Mouse (Mus musculus): ENCODE measurements around the gene Pi4kb. TPM values are rescaled to one million over a fixed set of nuclear protein-coding genes. Genes with fewer than 3 reads are reported as not detected.
"Not testable (repeated sequence)": the region's sequence is repeated elsewhere in the genome, so short reads cannot be mapped to it uniquely, and the experiment has no call there.

Pi4kb gene
- polyA plus RNA-seq (2015; fragmentation: Nextera tagmentation; extraction: Ambion mirVana) = 26.8 and 29.1 TPM in 2 replicates

DNA sequence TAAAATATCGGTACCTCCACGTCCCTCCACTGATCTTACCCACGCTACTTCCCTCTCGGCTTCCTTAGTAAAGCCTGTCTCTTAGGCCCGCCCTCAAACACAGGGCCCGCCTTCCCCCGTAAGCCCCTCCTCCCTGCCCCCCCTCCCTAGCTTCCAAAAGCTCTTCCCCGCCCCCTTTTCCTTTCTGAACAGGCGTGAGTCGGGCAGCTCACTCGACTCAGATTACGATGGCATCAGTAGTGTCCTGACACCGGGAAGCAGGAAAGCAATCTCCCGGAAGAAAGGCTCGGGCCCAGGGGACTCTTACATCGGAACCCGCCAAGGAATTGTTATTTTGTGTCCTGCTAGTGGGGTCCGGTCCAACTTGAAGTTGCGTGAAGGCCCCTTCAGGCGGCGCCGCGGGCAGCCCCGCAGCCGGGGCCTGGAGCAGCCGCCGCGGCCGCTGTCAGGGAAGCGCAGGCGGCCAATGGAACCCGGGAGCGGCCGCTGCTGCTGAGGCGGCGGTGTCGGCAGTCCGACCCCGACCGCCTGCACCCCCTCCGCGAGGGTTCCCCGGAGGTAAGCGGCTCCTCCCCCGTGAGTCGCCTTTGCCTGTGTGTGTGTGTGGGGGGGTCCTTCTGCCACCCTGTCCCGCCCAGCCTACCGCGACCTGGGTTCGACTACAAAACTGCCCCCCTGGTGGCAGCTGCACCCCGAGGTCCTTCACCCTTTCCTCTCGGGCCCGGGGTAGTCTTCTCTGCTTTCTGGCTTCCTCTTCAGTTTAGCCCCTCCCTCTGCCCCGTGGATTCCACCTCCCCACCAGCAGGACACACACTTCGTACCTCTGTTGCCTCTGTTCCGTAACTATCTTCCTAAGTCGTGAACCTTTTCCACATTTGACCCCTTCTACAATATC, at the start of gene Pi4kb:
Pi4kb (plus strand) TSS at position 204 of the 895 bp plus-strand sequence.
- WGBS = under 1% methylated on average over 53 of the region's 57 CpGs
- Histone ChIP-seq H3K27me3 (no peaks in the 10 kb centered on the region), H3K9me3 (no peaks in the 10 kb centered on the region), H3K4me1 (peaks cover 18% of the 10 kb centered on the region), H3K4me2 (peak within 1 kb of the TSS; percentile 63), H3K27ac (peak within 1 kb of the TSS; percentile 94), H3K36me3 (peaks cover 6% of the 10 kb centered on the region), H3K4me3 (peak within 1 kb of the TSS; percentile 94), H3K9ac (peak within 1 kb of the TSS; percentile 97)
- peak; percentile 90 for ATAC-seq (ENCODE audit: insufficient number of reproducible peaks, low FRiP score, low TSS enrichment, low read depth)

DNA sequence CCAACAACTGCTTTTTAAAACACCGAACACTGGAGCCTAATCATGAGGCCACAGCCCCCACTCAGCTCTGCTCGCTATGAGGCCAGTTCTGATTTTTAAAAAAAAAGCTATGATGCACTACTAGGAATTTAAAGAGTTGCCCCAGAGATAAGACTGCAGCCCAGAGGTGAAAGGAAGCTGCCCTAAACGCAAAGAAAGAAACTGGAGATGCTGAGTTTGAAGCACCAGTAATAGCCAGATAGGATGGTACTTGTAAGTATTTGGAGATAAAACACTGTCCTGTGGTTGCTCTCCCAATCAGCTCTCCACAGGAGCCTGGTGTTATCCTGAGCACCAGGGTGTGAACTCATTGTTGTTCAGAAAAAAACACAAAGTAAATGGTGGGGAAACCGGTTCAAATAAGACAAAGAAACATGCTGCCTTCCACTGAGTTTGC, 48.2 kb upstream of the Pi4kb start:
- not testable (repeated sequence) for ATAC-seq (ENCODE audit: insufficient number of reproducible peaks, low FRiP score, low TSS enrichment, low read depth); H3K9ac ChIP-seq; H3K4me1 ChIP-seq; H3K4me3 ChIP-seq; H3K4me2 ChIP-seq; H3K27me3 ChIP-seq; H3K36me3 ChIP-seq; H3K9me3 ChIP-seq; H3K27ac ChIP-seq
- WGBS = 52% methylated on average over 4 of the region's 4 CpGs

GRCm38 (mm10) chr3:94928979-94929378, 45.6 kb upstream of the Pi4kb start:
- not testable (repeated sequence) for H3K27me3 ChIP-seq; ATAC-seq (ENCODE audit: insufficient number of reproducible peaks, low FRiP score, low TSS enrichment, low read depth); H3K27ac ChIP-seq; H3K36me3 ChIP-seq; H3K4me2 ChIP-seq; H3K9ac ChIP-seq; H3K4me3 ChIP-seq; H3K9me3 ChIP-seq
- peaks cover 11% of the 10 kb centered on the region for H3K4me1 ChIP-seq
- 89% methylated on average over 4 of the region's 4 CpGs for WGBS

DNA sequence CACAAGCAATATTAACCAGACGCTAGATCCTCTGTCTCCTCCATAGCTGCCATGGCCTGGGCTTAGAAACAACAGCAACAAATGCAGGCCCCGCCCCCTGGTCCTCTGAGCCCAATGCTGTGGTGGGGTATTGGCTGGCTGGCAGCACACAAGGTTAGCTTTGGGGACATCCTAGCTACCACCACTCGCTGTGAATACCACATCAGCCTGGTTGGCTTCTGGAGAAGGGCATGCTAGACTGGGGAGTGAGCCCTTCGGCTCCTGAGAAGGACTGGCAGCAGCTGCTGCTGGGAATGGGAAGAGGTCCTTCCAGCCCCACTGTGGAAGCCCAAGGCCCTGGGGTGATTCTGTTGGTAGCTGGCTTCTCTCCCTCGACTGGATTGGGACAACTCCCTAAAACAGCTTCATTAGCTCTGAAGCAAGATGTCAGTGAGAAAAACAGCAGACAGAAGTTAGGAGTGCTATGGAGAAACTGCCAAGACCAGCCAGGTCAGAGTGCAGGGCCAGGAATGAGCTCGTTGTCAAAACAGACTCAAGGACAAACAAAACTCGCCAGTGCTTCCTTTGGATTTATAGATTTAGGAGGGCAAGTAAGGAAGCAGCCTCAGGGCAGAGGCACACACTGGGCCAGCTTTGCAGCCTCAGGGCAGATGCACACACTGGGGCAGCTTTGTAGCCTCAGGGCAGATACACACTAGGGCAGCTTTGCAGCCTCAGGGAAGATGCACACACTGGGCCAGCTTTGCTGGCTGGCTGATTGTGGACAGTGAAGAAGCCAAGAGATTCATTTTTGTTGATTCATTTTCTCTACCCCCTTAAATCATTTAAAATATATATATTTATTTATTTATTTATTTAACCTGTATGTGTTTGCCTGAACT, 43.9 kb upstream of the Pi4kb start:
- H3K4me1 ChIP-seq = peaks cover 11% of the 10 kb centered on the region
- ATAC-seq (ENCODE audit: insufficient number of reproducible peaks, low FRiP score, low TSS enrichment, low read depth); H3K36me3 ChIP-seq; H3K4me3 ChIP-seq; H3K9me3 ChIP-seq; H3K27me3 ChIP-seq; H3K4me2 ChIP-seq; H3K9ac ChIP-seq; H3K27ac ChIP-seq: not testable (repeated sequence)
- WGBS = 49% methylated on average over 7 of the region's 7 CpGs

- not testable (repeated sequence) for H3K4me2 ChIP-seq; H3K4me3 ChIP-seq; ATAC-seq (ENCODE audit: insufficient number of reproducible peaks, low FRiP score, low TSS enrichment, low read depth); H3K36me3 ChIP-seq; H3K27me3 ChIP-seq; H3K27ac ChIP-seq; H3K9ac ChIP-seq; H3K9me3 ChIP-seq
- WGBS = 75% methylated on average over 10 of the region's 10 CpGs
- H3K4me1 ChIP-seq = peaks cover 11% of the 10 kb centered on the region
Observed at GRCm38 (mm10) chr3:94931427-94932082, 43.0 kb upstream of the Pi4kb start.

DNA sequence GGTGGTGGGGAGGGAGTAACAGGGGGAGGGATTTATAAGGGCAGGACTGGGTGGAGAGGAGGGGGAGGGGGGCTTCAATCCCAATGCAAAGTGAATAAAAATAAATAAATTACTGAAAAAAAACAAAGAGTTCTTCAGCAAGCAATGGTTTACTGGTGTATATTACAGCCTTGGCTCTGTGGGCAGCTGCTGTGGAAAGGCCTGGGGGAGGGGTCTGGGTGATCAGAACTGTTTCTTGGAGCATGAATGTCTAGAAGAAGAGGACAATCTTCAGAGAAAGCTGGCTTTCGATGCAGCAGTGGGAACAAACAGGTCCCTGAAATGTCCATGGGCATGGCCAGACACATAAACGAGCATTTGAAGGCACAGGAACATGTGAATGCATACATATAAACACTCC, 42.3 kb upstream of the Pi4kb start:
- not testable (repeated sequence) for ATAC-seq (ENCODE audit: insufficient number of reproducible peaks, low FRiP score, low TSS enrichment, low read depth); H3K4me3 ChIP-seq; H3K36me3 ChIP-seq; H3K9ac ChIP-seq; H3K27me3 ChIP-seq; H3K9me3 ChIP-seq
- WGBS = 40% methylated on average over 2 of the region's 2 CpGs
- H3K27ac ChIP-seq = peak overlapping the region; percentile 84
- peak overlapping the region; percentile 54; the same call in 1 of the 2 replicates for H3K4me2 ChIP-seq
- H3K4me1 ChIP-seq = peaks cover 11% of the 10 kb centered on the region

GRCm38 (mm10) chr3:94932809-94933564, 41.5 kb upstream of the Pi4kb start, which contains the start of gene Selenbp1:
Gene Selenbp1 (plus strand): TSS chr3:94933056.
- ATAC-seq (ENCODE audit: insufficient number of reproducible peaks, low FRiP score, low TSS enrichment, low read depth) = peak; percentile 85
- Histone ChIP-seq H3K9ac (no peak within 1 kb of the TSS), H3K36me3 (no peaks in the 10 kb centered on the region), H3K9me3 (no peaks in the 10 kb centered on the region), H3K27ac (peak within 1 kb of the TSS; percentile 84), H3K27me3 (no peaks in the 10 kb centered on the region), H3K4me2 (peak within 1 kb of the TSS; percentile 54), H3K4me1 (peaks cover 11% of the 10 kb centered on the region), H3K4me3 (peak within 1 kb of the TSS; percentile 35)
- 7% methylated on average over 16 of the region's 16 CpGs for WGBS

- ATAC-seq (ENCODE audit: insufficient number of reproducible peaks, low FRiP score, low TSS enrichment, low read depth); H3K36me3 ChIP-seq; H3K9ac ChIP-seq; H3K27me3 ChIP-seq; H3K9me3 ChIP-seq; H3K27ac ChIP-seq; H3K4me3 ChIP-seq; H3K4me2 ChIP-seq: not testable (repeated sequence)
- WGBS = no CpG with 5 or more reads among the region's 2 CpGs
- H3K4me1 ChIP-seq = peaks cover 11% of the 10 kb centered on the region
Observed at GRCm38 (mm10) chr3:94933604-94934003, 40.9 kb upstream of the Pi4kb start.

DNA sequence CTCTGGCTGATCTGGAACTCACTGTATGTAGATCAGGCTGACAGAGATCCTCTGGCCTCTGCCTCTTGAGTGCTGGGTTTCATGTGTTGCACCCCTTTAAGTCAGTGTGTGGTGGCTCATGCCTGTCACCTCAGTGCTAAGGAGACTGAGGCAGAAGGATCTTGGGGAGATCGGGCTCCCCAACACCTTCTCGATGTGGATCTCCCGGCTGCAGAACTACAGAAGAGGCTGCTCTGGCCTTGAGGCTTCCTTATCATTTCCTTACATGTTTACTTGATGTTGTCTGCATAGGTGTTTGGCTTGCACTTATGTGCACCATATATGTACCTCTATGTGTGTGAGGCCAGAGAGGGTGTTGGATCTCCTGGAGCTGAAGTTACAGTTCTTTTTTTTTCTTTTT, 40.0 kb upstream of the Pi4kb start:
- not testable (repeated sequence) for H3K4me2 ChIP-seq; H3K27ac ChIP-seq; ATAC-seq (ENCODE audit: insufficient number of reproducible peaks, low FRiP score, low TSS enrichment, low read depth)

DNA sequence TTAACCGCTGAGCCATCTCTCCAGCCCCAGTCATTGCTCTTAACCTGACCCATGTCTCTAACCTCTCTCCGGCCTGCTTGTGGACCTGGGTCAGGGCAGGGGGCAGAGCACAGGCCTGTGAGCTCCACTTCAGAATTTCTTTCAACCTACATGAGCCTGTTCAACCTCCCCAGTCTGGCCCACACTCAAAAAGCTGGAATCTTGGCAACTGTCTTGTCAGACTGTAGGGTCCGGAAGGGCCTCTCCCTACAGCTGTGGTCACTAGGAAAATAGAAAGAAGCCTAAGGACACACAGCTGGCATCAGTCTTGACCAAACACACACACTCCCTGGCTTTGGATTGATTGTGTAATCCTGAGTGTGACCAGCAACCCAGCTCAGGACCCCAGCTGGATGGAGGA, 39.2 kb upstream of the Pi4kb start:
- not testable (repeated sequence) for H3K9me3 ChIP-seq; H3K36me3 ChIP-seq; H3K4me2 ChIP-seq; H3K27ac ChIP-seq; H3K9ac ChIP-seq; ATAC-seq (ENCODE audit: insufficient number of reproducible peaks, low FRiP score, low TSS enrichment, low read depth); H3K4me3 ChIP-seq; H3K27me3 ChIP-seq
- peaks cover 11% of the 10 kb centered on the region for H3K4me1 ChIP-seq
- WGBS = 85% methylated on average over 3 of the region's 3 CpGs

More for the DNA sequence above, 40.0 kb upstream of the Pi4kb start:
- H3K4me1 ChIP-seq = peaks cover 11% of the 10 kb centered on the region
- H3K27me3 ChIP-seq, H3K9ac ChIP-seq, H3K9me3 ChIP-seq, H3K36me3 ChIP-seq, H3K4me3 ChIP-seq: not testable (repeated sequence)
- WGBS = 94% methylated on average over 3 of the region's 3 CpGs

- H3K4me3 ChIP-seq; H3K27ac ChIP-seq; H3K27me3 ChIP-seq; H3K4me2 ChIP-seq; H3K36me3 ChIP-seq; H3K9ac ChIP-seq; ATAC-seq (ENCODE audit: insufficient number of reproducible peaks, low FRiP score, low TSS enrichment, low read depth); H3K9me3 ChIP-seq: not testable (repeated sequence)
- H3K4me1 ChIP-seq = peaks cover 11% of the 10 kb centered on the region
- 79% methylated on average over 5 of the region's 5 CpGs for WGBS
Observed at GRCm38 (mm10) chr3:94936147-94936546, 38.4 kb upstream of the Pi4kb start.

Measured in limb, embryonic 15.5 days (tissue).